In the genomic region with DNA sequence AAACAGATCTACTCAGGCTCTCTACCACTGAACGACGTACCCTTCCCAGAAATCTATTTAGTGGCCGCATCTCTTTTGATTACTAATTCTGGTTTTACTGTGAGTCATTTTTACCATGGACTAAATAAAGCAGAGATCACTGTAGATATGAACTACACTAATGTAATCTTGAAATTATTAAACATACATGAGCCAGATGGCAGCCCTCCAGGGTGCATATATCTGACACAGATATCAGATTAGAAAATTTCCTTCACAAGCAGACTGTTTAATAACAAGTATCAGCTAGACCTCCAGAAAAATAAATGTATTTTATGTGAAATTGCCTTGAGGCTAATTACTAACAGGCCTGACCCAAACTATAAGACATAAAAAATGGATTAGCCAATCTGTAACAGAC, we compare ENCODE assay signal across 20 mouse cellular contexts.
DNase-seq lines count a peak whose midpoint lies in the region; ATAC-seq and TF ChIP-seq lines count a peak whose summit lies in the region.
"Had no signal": no experiment of that assay in that cellular context is flagged by ENCODE, and none has a peak within 500 bp of the region (broad histone marks: within the 10 kb centered on the region; RNA-seq: fewer than 3 reads in every experiment).

No protein-coding gene starts in this region.

- no peak for TF ChIP-seq CTCF in kidney, postnatal 0 days (IDR thresholded peaks at IDR 0.05; ENCODE audit: low read depth)

- no peak overlapping the region for H3K4me2 ChIP-seq in kidney, postnatal 0 days (ENCODE audit: low read length)
- H3K4me2 ChIP-seq in kidney, embryonic 14.5 days (replicated peaks; ENCODE audit: low read depth, low read length), result no peak overlapping the region
- no peak overlapping the region for H3K4me2 ChIP-seq in midbrain, embryonic 14.5 days (ENCODE audit: low read length)
- H3K4me2 ChIP-seq in midbrain, embryonic 13.5 days (replicated peaks), result no peak overlapping the region
- no peak overlapping the region for H3K4me2 ChIP-seq in embryonic facial prominence, embryonic 14.5 days (ENCODE audit: low read depth, low read length)
- H3K4me2 ChIP-seq: embryonic facial prominence, embryonic 12.5 days; forebrain, embryonic 13.5 days; heart, embryonic 11.5 days; heart, embryonic 15.5 days; hindbrain, embryonic 13.5 days had no signal

- H3K27ac ChIP-seq in kidney, postnatal 0 days, result no peak overlapping the region
- no peak overlapping the region for H3K27ac ChIP-seq in kidney, embryonic 14.5 days (ENCODE audit: low read depth, low read length)
- no peak overlapping the region for H3K27ac ChIP-seq in midbrain, embryonic 14.5 days (replicated peaks; ENCODE audit: low read depth, low read length)
- no peak overlapping the region for H3K27ac ChIP-seq in midbrain, embryonic 13.5 days
- no peak overlapping the region for H3K27ac ChIP-seq in embryonic facial prominence, embryonic 14.5 days (replicated peaks; ENCODE audit: low read depth, low read length)
- H3K27ac ChIP-seq: embryonic facial prominence, embryonic 12.5 days; forebrain, embryonic 13.5 days; heart, adult 2 months; heart, embryonic 15.5 days; hindbrain, embryonic 13.5 days had no signal

- H3K27me3 ChIP-seq in kidney, postnatal 0 days (ENCODE audit: insufficient read depth, low read length), result no peaks in the 10 kb centered on the region
- no peaks in the 10 kb centered on the region for H3K27me3 ChIP-seq in kidney, embryonic 14.5 days (ENCODE audit: control insufficient read depth, insufficient read depth, low read length)
- no peaks in the 10 kb centered on the region for H3K27me3 ChIP-seq in midbrain, embryonic 14.5 days (ENCODE audit: control insufficient read depth, insufficient read depth, low read length)
- no peaks in the 10 kb centered on the region for H3K27me3 ChIP-seq in midbrain, embryonic 13.5 days
- H3K27me3 ChIP-seq in embryonic facial prominence, embryonic 14.5 days (replicated peaks; ENCODE audit: control insufficient read depth, insufficient read depth, low read length), result no peaks in the 10 kb centered on the region
- H3K27me3 ChIP-seq: embryonic facial prominence, embryonic 12.5 days; forebrain, embryonic 13.5 days; heart, embryonic 15.5 days; hindbrain, embryonic 13.5 days had no signal

- no peaks in the 10 kb centered on the region for H3K9me3 ChIP-seq in kidney, postnatal 0 days (replicated peaks; ENCODE audit: low read length)
- no peaks in the 10 kb centered on the region for H3K9me3 ChIP-seq in kidney, embryonic 14.5 days (ENCODE audit: control insufficient read depth, low read length)
- H3K9me3 ChIP-seq in midbrain, embryonic 14.5 days (ENCODE audit: control insufficient read depth, low read length), result no peaks in the 10 kb centered on the region
- no peaks in the 10 kb centered on the region for H3K9me3 ChIP-seq in midbrain, embryonic 13.5 days
- no peaks in the 10 kb centered on the region for H3K9me3 ChIP-seq in embryonic facial prominence, embryonic 14.5 days (ENCODE audit: control insufficient read depth, low read length)
- H3K9me3 ChIP-seq: embryonic facial prominence, embryonic 12.5 days; forebrain, embryonic 13.5 days; heart, embryonic 15.5 days; hindbrain, embryonic 13.5 days had no signal

- H3K4me1 ChIP-seq in kidney, postnatal 0 days (replicated peaks; ENCODE audit: insufficient read depth, low read length), result no peaks in the 10 kb centered on the region
- H3K4me1 ChIP-seq in kidney, embryonic 14.5 days (ENCODE audit: control insufficient read depth, insufficient read depth, low read length), result no peaks in the 10 kb centered on the region
- no peaks in the 10 kb centered on the region for H3K4me1 ChIP-seq in midbrain, embryonic 14.5 days (ENCODE audit: control insufficient read depth, insufficient read depth, low read length)
- no peaks in the 10 kb centered on the region for H3K4me1 ChIP-seq in midbrain, embryonic 13.5 days (replicated peaks)
- no peaks in the 10 kb centered on the region; the same call in 1 of the 2 replicates for H3K4me1 ChIP-seq in embryonic facial prominence, embryonic 14.5 days (ENCODE audit: control insufficient read depth, insufficient read depth, low read length)
- H3K4me1 ChIP-seq: embryonic facial prominence, embryonic 12.5 days; forebrain, embryonic 13.5 days; heart, embryonic 15.5 days; hindbrain, embryonic 13.5 days had no signal

- no peak overlapping the region for H3K4me3 ChIP-seq in kidney, postnatal 0 days (replicated peaks; ENCODE audit: low read depth, low read length)
- H3K4me3 ChIP-seq in kidney, embryonic 14.5 days (ENCODE audit: low read length), result no peak overlapping the region
- no peak overlapping the region for H3K4me3 ChIP-seq in midbrain, embryonic 14.5 days (replicated peaks; ENCODE audit: low read depth, low read length)
- no peak overlapping the region for H3K4me3 ChIP-seq in midbrain, embryonic 13.5 days (replicated peaks)
- no peak overlapping the region for H3K4me3 ChIP-seq in embryonic facial prominence, embryonic 14.5 days (ENCODE audit: low read depth, low read length)
- H3K4me3 ChIP-seq: embryonic facial prominence, embryonic 12.5 days; forebrain, embryonic 13.5 days; heart, adult 2 months; heart, embryonic 15.5 days; hindbrain, embryonic 13.5 days had no signal

- H3K36me3 ChIP-seq in kidney, postnatal 0 days (ENCODE audit: insufficient read depth, low read length), result no peaks in the 10 kb centered on the region
- H3K36me3 ChIP-seq in kidney, embryonic 14.5 days (ENCODE audit: control insufficient read depth, insufficient read depth, low read length), result no peaks in the 10 kb centered on the region
- no peaks in the 10 kb centered on the region for H3K36me3 ChIP-seq in midbrain, embryonic 14.5 days (ENCODE audit: control insufficient read depth, insufficient read depth, low read length)
- H3K36me3 ChIP-seq in midbrain, embryonic 13.5 days, result no peaks in the 10 kb centered on the region
- no peaks in the 10 kb centered on the region for H3K36me3 ChIP-seq in embryonic facial prominence, embryonic 14.5 days (ENCODE audit: control insufficient read depth, insufficient read depth, low read length)
- H3K36me3 ChIP-seq: embryonic facial prominence, embryonic 12.5 days; heart, embryonic 15.5 days; hindbrain, embryonic 13.5 days had no signal

- WGBS in kidney, postnatal 0 days, result 82% methylated on average over 3 of the region's 3 CpGs
- WGBS in kidney, embryonic 14.5 days, result 72% methylated on average over 3 of the region's 3 CpGs
- WGBS in midbrain, embryonic 14.5 days, result 55% methylated on average over 3 of the region's 3 CpGs
- 69% methylated on average over 3 of the region's 3 CpGs for WGBS in midbrain, embryonic 13.5 days
- WGBS in embryonic facial prominence, embryonic 14.5 days, result 69% methylated on average over 3 of the region's 3 CpGs

- H3K9ac ChIP-seq in kidney, postnatal 0 days (ENCODE audit: low read depth, low read length), result no peak overlapping the region
- no peak overlapping the region for H3K9ac ChIP-seq in kidney, embryonic 14.5 days (ENCODE audit: low read depth, low read length)
- no peak overlapping the region for H3K9ac ChIP-seq in midbrain, embryonic 14.5 days (replicated peaks; ENCODE audit: low read length)
- H3K9ac ChIP-seq in midbrain, embryonic 13.5 days (replicated peaks), result no peak overlapping the region
- H3K9ac ChIP-seq in embryonic facial prominence, embryonic 14.5 days (ENCODE audit: low read depth, low read length), result no peak overlapping the region
- H3K9ac ChIP-seq: embryonic facial prominence, embryonic 12.5 days; forebrain, embryonic 13.5 days; forebrain, postnatal 0 days; heart, embryonic 15.5 days; hindbrain, embryonic 13.5 days had no signal

- peak; percentile 55 to 65 for DNase-seq in cerebellum, postnatal 14 days
- DNase-seq in cerebellum, adult 8-10 months, result no peak
- peak; percentile 9 for DNase-seq in kidney, postnatal 0 days (ENCODE audit: low spot score)
- peak; percentile 21 for DNase-seq in midbrain, embryonic 14.5 days
- peak; percentile 15 for DNase-seq in embryonic facial prominence, embryonic 14.5 days (ENCODE audit: low spot score)
- DNase-seq in right cerebral cortex, postnatal 4 days, result no peak
- DNase-seq: adrenal gland, adult 8-10 months; adrenal gland, postnatal 36 days; forebrain, postnatal 0 days; gastrocnemius, postnatal 14 days; heart, adult 2 months; heart, postnatal 14 days had no signal

- no peak for ATAC-seq in kidney, postnatal 0 days (replicated peaks; ENCODE audit: low FRiP score, low read depth)
- ATAC-seq in kidney, embryonic 14.5 days (ENCODE audit: low FRiP score, low TSS enrichment), result no peak
- ATAC-seq in midbrain, embryonic 14.5 days (ENCODE audit: low FRiP score, low TSS enrichment), result no peak; the same call in 1 of the 2 replicates
- no peak for ATAC-seq in midbrain, embryonic 13.5 days
- no peak for ATAC-seq in embryonic facial prominence, embryonic 14.5 days (ENCODE audit: low read depth)
- ATAC-seq: forebrain, embryonic 13.5 days; forebrain, postnatal 0 days; intestine, embryonic 16.5 days had no signal

Comparison
In these comparisons a context has a peak if more than half of its experiments do, and no peak if none do; other contexts are left out.
1. DNase-seq: peak in cerebellum, postnatal 14 days (2 of 2), kidney, postnatal 0 days (single experiment), midbrain, embryonic 14.5 days (single experiment) and embryonic facial prominence, embryonic 14.5 days (single experiment); none in cerebellum, adult 8-10 months (single experiment) and right cerebral cortex, postnatal 4 days (single experiment).